Mouse (Mus musculus): ENCODE measurements around the gene Nuak2.
"Not testable (repeated sequence)": the region's sequence is repeated elsewhere in the genome, so short reads cannot be mapped to it uniquely, and the experiment has no call there.

The Nuak2 gene

DNA sequence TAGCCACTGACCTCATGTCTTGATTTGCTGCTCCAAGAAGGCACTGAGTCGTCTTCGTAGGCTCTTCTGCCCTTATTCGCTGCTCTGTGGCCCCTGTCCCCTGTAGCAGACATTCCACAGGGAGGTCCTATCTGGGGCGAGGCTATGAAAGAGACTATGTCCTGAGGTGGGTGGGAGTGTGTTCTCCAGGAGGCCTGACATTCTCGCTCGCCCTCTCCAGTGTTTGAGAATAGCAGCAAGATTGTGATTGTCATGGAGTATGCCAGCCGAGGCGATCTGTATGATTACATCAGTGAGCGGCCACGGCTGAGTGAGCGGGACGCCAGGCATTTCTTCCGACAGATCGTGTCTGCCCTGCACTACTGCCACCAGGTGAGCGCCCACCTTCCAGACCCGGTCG is 11.6 kb downstream of the Nuak2 start:
- no peak for DNase-seq (ENCODE audit: low spot score)

GRCm38 (mm10) chr1:132328565-132328964 is 12.6 kb downstream of the Nuak2 start:
- DNase-seq (ENCODE audit: low spot score) = no peak

GRCm38 (mm10) chr1:132329656-132330055 is 13.7 kb downstream of the Nuak2 start:
- DNase-seq (ENCODE audit: low spot score) = no peak

DNA sequence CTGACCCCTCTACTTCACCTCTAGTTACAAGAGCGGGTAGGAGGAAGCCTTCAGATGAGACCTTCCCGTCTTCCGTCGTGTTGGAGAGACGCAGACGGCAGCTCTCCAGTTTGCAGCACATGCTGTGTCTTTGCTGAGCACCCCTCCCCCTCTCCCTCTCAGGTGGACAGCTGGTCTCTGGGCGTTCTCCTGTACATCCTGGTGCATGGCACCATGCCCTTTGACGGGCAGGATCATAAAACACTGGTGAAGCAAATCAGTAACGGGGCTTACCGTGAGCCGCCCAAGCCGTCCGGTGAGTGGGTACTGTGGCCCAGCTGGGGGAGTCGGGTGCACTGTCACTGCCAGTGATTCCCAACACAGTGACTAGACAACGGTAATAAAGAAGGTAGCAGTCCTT is 14.5 kb downstream of the Nuak2 start:
- no peak for DNase-seq (ENCODE audit: low spot score)

GRCm38 (mm10) chr1:132331283-132331682 is 15.4 kb downstream of the Nuak2 start:
- no peak for DNase-seq (ENCODE audit: low spot score)

GRCm38 (mm10) chr1:132333201-132333600 is 17.3 kb downstream of the Nuak2 start:
- no peak for DNase-seq (ENCODE audit: low spot score)

- no peak for DNase-seq (ENCODE audit: low spot score)
Measured at GRCm38 (mm10) chr1:132333675-132334141, 17.8 kb downstream of the Nuak2 start.

DNA sequence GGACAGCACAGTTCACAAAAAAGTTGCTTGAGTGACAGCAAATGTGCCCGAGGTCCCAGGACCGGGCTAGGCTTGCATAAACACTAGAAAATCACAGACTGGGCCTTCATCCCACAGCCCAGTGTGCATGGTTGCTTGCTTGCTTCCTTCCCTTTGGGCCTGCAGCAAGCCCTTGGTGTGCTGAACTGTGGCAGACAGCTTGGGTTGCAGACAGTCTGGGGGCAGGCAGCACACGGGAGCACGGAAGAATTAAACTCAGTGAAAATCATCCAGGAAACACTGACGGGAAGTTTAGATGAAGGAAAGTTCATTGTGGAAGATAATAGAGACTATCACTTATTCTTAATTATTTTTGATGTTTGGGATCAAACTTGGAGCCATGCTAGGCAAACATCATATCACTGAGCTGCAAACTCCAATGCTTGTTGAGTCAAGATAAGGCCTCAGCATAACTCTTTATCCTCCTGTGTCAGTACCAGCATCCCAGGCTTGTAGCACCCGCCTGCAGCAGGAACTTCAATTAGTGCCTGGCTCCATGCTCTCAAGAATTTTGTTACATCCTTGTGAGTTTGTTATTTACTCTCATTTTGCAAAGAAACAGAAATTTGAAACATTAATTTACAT is 18.4 kb downstream of the Nuak2 start:
- DNase-seq (ENCODE audit: low spot score) = no peak

GRCm38 (mm10) chr1:132335378-132335965 is 19.5 kb downstream of the Nuak2 start:
- no peak for DNase-seq (ENCODE audit: low spot score)

GRCm38 (mm10) chr1:132336921-132337320 is 21.0 kb downstream of the Nuak2 start:
- no peak for DNase-seq (ENCODE audit: low spot score)

GRCm38 (mm10) chr1:132338027-132338660 is 22.2 kb downstream of the Nuak2 start:
- DNase-seq (ENCODE audit: low spot score) = no peak

DNA sequence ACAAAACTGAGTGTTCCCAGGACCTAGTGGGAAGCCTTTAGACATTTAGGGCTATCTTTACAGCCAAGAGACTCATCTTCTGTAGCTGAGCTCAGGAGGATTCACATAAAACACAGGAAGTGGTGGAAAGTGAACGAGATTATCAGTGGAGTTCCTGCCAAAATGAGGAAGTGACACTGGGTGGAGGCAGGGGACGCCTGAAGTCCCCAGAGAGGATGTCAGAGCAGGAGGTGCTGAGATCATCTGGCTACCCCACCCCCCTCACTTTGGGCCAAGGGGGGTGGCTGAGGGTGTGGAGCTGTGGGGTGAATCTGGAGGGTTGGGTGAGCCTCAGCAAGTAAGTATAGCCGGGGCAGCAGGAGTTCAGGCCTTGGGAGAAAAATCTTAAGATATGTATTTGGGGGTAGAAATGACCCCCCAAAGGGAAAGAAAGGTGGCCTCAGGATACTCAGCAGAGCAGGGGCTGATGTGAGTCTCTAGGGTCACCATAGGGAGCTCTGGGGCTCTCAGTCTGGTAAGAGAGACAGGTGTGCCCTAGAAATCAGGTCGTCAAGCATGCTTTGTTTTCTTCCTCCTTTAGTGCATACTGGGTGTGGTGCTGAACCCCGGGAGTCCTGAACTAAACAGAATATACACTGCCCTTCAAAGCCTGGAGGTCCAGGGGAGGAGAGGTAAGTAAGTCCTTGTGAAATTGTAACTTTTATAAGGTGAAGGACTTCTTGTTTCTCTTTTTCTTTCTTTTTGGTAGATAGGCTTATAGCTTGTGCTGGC is 26.0 kb downstream of the Nuak2 start:
- DNase-seq (ENCODE audit: low spot score) = no peak

- DNase-seq (ENCODE audit: low spot score) = no peak
Measured at GRCm38 (mm10) chr1:132342518-132342917, 26.6 kb downstream of the Nuak2 start.

GRCm38 (mm10) chr1:132343191-132343590 is 27.3 kb downstream of the Nuak2 start:
- no peak for DNase-seq (ENCODE audit: low spot score)

DNA sequence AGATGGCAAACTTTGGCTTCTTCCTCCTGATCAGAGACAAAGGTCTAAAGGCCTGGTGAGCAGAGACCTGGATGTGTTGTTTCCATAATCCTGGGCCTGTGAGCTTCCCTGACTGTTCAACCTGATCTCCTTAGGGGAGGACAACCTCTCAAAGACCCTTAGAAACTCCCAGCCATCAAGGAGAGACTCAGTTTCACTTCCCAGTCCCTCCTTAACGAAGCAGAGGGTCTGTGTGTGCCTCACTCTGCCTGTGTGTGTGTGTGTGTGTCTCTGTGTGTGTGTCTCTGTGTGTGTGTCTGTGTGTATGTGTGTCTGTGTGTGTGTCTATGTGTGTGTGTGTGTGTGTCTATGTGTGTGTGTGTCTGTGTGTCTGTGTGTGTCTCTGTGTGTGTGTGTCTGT is 27.7 kb downstream of the Nuak2 start:
- no peak for DNase-seq (ENCODE audit: low spot score)

GRCm38 (mm10) chr1:132345514-132345913 is 29.6 kb downstream of the Nuak2 start:
- DNase-seq (ENCODE audit: low spot score) = no peak

- DNase-seq (ENCODE audit: low spot score) = no peak
Measured at GRCm38 (mm10) chr1:132346134-132346851, 30.4 kb downstream of the Nuak2 start.

- DNase-seq (ENCODE audit: low spot score) = no peak
Measured at GRCm38 (mm10) chr1:132346951-132347350, 31.0 kb downstream of the Nuak2 start.

DNA sequence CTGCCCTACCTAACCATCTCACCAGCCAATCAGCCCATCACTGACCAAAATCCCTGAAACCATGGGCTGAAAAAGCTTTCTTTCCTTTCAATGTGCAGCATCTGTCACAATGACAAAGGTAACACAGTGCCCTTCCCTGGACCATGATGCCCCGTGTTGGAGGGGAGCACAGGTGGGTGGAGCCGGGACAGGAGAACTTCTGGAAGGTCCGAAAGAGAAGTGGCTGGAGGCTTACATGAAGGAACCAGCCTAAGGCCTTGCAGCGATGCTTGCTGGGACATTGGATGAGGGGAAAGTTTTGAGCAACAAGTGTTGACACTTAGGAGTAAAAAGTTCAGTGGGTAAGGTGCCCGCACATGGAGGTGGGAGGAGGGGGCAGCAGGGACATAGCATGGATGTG is 32.5 kb downstream of the Nuak2 start:
- DNase-seq (ENCODE audit: low spot score) = no peak

- not testable (repeated sequence) for DNase-seq (ENCODE audit: low spot score)
Measured at GRCm38 (mm10) chr1:132349049-132349448, 33.1 kb downstream of the Nuak2 start.

- DNase-seq (ENCODE audit: low spot score) = not testable (repeated sequence)
Measured at GRCm38 (mm10) chr1:132349601-132350000, 33.7 kb downstream of the Nuak2 start.

DNA sequence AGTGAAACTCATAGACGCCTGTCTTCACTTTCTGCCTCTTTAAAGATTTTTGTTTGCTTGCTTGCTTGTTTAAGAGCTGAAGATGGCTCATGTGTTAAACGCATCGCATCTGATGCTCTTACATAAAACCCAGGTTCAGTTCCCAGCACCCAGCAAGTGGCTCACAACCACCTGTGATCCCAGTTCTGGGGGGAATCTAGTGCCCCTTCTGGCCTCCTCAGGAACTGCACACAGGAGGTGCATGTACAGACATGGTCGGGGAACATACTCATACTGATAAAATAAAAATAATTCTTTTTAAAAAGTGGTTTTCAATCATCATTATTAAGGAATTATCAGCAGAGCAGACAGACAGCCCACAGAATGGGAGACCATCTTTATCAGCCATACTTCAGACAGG is 35.1 kb downstream of the Nuak2 start:
- DNase-seq (ENCODE audit: low spot score) = no peak
